Mouse (Mus musculus) cerebellum, postnatal 10 days (tissue): ENCODE data around the gene Srrm3.

ENCODE experiments used
- DNase-seq, 2 experiments: peaks; one replicate each; pipeline ENCODE4 v3.0.0; 2021; ENCODE audit warnings: mixed read lengths in 2 of 2

Srrm3 gene

DNA sequence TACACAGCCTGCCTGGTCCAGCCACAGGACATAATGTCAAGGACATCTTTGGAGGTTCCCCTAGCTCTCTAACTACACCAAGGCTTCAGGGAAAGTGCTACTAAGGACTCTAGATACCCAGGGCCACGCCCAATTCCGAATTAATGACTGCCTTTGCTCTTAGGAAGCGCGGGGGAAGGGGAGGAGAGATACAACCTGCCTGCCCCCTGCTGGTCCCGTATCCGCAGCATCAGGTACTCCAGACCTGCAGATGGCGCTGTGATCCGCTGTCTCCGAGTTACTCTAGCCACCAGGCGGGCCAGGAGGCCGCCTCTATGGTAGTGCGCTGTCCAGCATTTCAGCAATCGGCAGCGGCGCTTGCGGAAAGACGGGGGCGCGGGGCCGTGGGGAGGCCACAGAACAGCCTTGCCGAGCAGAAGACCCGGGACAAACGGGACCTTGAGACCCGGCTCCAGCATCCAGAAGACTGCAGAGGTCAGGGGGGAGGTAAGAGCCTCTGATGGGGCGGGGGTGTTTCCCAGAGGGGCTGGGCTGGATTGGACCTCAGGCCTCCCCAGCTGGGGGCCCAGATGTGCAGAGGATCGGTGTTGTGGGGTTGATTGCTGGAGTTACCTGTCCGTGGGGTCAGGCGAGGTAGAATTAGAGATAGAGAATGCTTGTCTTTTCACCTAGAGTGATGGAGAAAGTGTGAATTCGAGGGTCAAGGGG, at the start of gene Srrm3:
Gene Srrm3 (plus strand): TSS at position 336 of the 708 bp plus-strand sequence.
- peak; percentile 98 to 99 for DNase-seq

DNA sequence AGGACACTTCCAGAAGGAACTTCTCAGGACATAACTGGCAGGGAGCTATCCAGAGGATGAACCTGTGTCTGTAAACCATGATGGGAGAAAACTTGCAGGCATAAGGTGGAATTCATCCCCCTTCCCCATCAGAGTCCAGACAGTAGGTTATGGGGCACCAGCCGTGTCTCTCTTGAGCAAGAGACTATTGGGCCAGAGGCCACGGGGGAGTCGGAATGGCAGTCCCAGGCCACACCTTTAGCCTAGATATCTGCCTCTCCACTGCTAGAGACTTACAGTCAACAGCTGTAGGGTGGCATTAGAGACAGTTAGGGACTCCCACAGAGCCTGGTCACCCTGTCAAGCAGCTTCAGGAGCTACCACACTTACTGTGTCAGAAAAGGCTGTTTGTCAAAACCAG, 44.8 kb upstream of the Srrm3 start:
- DNase-seq = no peak

DNA sequence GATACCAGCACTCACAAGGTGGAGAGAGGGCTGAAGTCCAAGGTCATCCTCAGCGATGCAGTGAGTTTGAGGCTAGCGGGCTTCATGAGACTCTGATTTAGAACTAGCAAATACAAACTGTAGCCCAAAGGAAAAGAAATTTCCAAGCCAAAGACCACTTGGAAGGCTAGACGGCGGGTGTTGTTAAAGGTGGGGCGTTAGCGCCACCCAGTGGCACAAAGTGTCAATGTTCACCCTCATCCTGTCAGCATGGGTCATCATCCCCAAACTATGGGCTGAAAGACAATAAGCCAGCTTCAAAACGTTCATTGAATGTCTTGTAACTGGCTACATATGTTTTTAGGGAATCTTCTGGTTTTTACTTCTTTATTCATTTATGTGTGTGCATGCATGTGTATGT, 43.2 kb upstream of the Srrm3 start:
- peak; percentile 87 to 90 for DNase-seq

DNA sequence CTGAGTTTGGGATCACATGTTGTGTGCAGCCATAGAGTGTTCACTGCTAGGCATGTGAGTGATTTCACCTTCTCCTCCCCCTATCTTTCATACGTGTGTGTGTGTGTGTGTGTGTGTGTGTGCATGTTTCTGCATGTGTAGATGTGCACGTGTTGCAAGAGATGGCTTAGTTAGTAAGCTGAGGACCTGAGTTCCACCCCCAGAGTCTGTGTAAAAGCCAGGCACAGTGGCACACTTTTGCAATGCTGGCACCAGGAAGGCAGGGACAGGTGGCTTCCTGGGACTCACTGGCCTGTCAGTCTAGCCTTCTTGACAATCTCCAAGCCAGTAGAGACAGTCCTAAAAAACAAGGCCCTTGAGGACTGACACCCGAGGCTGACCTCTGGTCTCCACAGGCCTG, 41.7 kb upstream of the Srrm3 start:
- DNase-seq = no peak

DNA sequence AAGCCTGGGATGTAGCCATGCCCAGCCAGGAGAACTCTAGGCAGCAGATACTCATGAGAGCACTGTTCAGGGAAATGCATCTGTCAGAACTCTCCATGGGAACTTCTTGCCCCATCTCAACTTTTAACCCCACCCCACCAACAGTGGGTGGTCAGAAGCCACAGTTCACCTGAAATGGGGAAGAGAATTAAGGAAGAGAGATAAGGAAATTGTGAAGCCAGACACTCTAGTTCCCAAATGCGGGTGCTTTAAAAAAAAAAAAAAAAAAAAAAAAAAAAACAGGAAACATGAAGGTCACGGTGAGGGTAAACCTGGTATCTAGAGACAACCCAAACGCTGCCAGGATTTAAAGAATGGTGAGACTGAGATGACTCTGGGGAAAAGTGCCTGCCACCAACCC, 34.2 kb upstream of the Srrm3 start:
- DNase-seq = no peak

DNA sequence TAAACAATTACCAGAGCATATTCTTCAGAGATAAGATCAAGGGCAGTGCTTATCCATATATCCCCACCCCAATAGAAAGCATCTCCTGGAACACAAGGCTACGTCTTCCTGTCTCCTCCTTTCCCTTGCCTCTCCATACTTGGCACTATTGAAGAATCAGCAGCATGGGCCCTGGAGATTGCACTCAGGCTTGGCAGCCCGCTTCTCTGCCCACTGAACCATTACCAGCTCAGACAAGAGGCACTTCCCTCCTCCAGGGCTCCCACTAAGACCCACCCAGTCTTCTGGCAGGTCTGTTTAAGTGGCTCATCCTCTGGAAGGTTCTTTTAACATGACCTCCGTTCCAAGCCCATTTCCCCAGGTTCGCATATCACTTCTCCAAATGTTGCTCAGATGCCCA, 30.1 kb upstream of the Srrm3 start:
- DNase-seq = peak; percentile 54 to 56

DNA sequence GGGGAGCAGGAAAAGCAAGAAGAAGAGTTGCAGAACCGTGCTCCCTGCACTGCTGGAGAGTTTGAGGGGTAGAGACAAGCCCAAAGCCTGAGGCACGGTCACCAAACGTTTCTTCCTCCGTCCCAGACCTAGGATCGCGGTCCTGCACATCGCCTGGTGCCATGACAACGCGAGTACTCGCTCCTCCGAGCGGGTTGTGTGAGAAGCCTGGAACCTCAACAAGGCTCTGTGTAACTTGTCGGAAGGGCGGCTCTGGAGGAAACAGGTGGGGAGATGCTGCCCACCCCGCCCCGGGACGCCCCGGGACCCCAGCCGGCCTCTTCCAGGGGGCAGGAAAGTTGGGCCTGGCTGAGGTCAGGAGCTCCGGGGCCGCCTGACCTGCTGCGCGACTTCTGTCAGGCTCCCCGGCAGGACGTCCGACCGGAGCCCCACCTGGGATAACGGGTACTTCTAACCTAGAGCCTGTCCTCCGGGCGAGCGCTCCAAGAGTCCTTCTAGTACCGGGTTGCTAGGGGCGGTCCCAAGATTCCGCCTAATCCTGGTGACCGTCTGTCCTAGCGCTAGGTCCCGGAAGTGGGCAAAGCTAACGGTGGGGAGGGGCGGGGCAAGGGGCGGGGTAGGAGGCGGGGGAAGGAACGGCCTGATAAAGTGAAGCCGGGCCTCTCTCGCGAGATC, 28.8 kb upstream of the Srrm3 start, which contains the start of gene Styxl1:
Gene Styxl1 (minus strand): TSS at position 590 of the 675 bp plus-strand sequence.
- no peak for DNase-seq

DNA sequence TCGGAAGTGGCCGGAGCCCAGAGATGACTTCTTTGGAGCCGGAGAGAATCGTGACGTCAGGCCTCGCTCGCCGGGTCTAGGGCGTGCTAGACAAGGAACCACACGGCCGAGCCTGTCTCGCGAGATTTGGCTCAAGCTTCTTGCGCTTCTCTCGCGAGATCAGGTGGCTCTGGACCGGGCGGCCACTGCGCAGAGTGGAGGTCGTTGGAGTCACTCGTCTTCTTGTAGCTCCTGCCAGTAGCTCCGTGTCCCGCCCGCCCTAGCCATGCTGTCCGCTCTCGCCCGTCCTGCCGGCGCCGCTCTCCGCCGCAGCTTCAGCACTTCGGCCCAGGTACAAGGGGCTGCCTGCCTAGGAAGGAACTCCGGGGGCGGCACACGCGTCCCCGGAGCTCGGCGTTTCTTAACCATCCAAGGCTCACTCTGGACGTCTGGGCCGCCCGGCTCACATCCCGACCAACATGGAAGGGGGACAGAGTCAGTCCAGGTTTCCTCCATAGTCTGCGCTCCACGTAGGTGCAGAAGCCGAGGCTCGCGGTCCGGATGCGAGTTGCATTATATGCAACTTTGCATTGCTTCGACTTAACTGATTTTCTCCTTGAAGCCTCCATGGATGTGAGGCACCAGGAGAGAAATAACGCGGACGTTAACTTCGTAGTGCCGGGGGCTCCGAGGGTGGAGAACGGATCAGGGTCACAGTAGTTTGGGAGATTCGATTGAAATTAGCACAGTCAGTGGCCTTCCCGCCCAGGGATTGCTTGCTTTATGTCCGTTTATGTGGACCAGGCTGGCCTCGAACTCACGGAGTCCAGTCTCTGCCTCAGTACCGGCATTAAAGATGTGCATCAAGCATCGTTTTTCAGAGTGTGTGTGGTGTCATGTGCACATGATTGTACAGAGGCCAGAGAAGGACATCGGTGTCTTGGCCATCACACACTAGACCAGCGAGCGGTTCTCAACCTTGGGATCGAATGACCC, 27.9 kb upstream of the Srrm3 start, which contains the start of gene Mdh2:
Gene Mdh2 (plus strand): TSS at position 10 of the 975 bp plus-strand sequence.
- peak; percentile 100 for DNase-seq

DNA sequence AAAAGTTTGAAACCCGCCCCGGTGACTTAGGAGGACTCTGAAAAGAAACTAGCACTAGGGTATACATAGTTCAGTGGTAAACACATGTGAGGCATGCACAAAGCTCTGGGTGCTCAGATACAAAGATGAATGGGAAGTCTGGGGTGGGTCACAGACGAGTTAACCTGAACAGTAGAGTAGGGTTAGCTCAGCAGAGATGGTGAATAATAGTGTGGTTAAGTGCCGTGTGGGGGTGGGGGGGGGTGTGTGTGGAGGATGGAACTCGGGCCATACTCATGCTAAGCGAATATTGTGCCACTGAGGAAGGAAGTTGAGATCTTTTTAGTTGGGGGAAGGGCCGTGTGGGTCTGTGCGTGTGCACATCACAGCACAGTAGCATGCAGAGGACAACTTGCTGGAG, 26.4 kb upstream of the Srrm3 start:
- no peak for DNase-seq

DNA sequence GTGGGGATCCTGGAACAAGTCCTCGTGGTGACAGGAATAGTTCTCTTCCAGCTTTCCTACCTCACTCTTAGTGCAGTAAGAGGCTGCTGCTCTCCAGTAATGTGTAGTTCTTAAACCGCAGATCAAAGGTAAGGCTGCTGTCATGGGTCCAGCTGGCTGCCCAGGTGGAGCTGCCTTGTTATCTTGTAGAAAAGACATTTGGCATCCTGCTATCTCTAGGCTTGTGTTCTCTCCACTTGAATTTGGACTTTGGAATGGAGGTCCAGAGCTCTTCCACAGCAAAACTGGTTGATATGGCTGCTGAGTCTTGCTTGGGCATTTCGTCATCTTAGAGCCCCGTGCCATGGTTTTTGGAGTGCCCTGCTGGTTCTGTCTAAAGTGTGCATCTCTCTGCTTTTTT, 23.8 kb upstream of the Srrm3 start:
- DNase-seq = no peak

DNA sequence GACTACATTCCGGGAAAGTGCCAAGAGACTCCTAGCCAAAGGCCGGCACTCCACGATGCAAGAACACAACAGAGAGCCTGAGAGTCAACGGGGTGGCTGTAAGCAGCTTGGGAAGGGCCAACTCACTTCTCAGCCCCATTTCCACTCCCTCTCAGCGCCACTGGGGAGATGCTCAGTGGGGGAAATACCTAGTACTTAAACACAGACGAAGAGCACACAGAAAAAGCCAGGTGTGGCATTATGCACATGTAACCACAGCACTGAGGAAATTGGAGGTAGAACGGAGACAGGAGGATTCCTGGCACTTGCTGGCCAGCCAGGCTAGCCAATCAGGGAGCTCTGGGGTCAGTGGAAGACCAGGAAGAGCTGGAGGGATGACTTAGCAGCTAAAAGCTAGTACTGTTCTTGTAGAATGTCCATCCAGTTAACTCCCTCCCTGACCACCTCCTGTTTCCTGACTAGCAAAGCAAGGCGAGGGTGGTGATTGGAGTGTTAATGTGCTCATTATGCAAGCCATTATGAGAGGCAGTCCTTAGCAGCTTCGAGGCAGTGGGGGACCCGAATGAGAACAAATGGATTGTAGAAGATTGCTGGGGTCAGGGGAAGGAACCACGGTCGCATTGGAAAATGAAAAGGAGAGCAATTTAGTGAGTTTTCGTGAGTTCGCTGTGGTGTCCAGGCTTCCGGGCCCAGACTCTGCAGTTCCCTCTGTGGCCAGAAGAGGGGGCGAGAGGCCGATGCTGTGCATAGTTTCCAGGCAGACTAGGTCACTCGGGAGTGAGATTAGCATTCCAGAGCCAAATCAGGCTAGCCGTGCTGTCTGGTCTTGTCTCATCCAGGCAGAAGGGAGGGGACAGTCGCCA, 12.5 kb upstream of the Srrm3 start:
- peak; percentile 96 to 98 for DNase-seq

DNA sequence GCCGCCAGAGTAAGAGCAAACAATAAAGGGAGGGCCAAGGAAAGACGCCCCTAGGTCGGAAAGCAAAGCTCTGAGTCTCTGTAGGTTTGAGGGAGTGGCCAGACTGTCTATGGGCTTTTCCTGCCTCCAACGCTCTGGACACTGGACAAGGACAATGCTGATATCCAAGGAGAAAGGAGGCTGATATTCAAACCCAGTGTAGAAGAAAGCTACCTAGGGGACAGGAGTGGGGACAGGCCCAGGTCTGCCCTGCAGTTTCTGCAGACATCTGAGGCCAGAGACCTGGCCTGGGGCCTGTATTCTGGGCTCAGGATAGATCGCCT, 11.9 kb upstream of the Srrm3 start:
- DNase-seq = no peak

DNA sequence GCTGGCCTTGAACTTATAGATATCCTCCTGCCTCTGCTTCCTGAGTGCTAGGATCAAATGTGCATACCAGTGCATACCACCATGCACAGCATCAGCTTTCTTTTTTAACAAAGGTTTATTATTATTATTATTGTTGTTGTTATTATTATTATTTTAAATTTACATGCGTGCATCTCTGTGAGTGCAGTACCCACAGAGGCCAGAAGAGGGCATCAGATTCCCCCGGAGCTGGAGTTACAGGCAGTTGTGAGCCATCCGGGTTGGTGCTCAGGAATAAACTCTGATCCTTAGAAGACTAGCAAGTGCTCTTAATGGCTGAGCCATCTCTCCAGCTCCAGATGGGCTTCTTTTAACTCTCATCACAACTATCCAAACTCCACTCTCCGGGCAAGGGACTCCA, 6.9 kb upstream of the Srrm3 start:
- peak; percentile 68 to 78 for DNase-seq

DNA sequence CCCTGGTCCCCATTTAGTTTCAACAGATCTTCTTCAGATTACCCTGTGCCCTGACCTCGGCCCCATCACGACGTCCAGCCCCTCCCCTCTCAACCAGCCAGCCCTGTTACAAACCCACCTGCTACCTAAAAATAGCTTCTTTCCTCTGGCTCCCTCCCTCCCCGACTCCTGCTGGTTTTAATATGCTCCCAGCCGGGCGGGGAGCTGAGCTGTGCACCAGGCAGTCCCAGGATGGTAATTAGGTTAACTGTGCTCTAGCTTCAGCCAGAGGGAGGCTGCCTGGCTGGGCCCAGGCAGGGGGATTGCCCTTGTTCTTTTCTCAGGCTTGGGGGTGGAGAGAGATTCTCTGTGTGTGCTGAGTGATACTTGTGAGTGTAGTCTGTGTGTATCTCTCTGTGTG, 5.8 kb upstream of the Srrm3 start:
- peak in 1 of 2 experiments; percentile 41 for DNase-seq

DNA sequence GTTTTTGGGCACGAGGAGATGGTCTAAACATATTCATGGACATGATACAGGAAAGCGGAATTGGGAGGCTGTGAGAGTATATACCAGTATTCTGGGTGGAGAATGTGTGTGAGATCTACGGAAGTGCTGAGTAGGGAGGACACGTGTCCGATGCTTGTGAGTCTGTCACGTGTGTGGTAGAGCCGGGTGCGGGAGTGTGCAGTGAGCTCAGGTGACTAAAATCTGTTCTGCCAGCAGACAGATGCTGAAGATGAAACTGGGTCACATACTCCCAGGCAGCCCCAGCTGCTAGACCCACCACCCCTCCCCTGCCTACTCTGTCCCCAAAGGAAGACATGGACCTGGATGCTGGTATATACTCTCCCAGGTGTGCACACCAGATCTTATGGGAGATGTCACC, 4.0 kb upstream of the Srrm3 start:
- no peak for DNase-seq

DNA sequence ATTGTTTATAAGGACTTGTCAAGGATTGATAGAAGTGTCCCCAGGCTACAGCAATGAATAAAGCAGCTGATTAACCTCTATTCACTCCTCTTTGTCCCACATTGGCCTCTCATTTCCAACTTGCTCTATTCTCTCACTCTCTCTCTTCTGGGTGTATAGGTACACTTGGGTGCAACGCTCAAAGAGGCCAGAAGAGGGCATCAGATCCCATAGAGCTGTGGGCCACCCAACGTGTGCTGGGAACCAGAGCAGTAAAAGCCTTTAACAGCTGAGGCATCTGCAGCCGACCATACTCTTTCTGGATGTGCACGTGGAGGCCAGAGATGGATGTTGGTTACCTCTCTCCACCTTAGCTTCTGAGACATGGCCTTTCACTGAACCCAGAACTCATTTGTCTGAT, 3.6 kb upstream of the Srrm3 start:
- peak; percentile 42 to 51 for DNase-seq

DNA sequence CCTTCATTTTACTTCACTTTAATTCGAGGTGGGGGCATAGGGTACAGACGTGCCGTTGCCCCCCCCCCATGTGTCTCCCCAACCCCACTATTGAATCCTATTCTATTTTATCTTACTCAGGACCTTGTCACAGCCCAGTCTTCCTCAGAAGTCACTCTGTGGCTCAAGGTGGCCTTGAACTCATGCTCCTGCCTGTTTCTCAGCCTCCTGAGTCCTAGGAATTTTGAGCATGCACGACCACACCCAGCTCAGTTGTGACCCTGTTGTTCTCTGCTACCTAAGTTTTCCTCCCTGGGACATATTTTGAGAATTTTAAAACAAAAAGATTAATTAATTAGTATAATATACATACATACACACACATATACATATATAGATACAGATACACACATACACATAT, 3.0 kb upstream of the Srrm3 start:
- no peak for DNase-seq

DNA sequence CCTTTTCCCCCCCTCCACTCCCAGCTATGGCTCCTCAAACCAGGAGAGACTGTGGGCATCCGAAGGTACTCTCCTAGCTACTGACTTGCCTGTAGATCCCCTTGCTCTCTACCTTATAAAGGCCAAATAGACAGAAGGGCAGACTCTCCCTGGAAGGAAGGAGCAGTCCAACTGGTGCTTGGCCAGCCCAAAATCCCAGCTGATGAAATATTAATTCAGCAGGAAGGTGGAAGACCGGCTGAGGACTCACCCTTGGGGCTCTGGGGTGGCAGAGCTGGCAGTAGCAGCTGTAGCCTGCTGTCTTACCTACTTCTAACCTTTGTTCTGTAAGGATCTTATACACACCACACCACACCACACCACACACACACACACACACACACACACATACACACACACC, 2.0 kb upstream of the Srrm3 start:
- DNase-seq = peak; percentile 54 to 65

DNA sequence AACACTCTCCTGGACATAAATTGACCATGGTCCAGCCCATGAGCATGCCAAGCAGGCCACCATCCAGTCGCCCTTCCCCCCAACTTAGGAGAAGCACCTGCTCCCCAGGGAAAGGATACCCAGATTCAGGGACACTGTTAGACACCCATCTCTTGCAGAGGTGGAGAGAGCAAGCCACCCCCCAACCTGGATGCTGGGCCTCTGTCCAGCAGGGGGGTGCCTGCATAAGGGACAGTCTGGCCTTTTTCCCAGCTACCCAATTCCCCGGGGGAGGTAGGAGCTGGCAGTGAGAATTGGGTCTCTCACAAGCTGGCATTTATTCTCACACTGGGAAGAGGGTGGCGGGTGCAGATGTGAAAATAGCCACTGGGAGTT, 560 bp downstream of the Srrm3 start:
- DNase-seq = peak; percentile 69 to 70

DNA sequence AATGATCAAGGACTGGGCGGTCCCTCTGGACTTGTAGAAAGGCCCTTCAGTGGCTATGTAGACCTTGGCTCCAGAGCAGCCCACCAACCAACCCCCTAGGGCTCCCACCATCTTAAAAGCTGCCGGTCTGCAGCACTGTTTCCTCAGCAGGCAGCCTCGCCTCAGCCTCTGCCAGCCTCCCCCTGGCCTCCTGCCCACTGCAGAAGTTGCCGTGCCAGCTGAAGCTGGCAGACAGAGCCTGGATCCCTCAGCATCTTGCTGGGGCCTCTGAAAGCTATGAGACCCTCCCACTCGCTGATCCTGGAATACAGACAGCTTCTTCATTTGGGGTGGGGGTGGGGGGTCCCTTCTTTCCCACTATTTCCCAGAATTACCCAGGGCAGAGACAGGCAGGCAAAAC, 6.3 kb downstream of the Srrm3 start:
- DNase-seq = peak; percentile 95 to 96

DNA sequence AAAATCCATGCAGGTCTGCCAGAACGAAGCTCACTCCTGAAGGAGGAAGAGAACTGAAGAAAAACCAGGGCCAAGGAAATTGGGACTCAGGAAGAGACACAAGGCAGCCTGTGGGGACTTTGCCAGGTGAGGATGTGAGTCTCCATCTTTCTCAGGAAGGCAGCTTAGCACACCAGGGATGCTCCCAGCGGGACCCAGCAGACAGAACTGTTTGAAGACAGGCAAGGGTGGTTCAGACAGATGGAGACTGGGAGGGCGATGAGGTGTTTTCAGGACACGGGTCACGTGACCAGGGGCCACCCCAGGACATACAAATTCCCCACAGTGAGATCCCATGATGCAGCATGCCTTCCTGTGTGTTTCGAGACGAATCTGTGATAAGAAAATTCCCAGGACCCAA, 11.8 kb downstream of the Srrm3 start:
- DNase-seq = peak; percentile 85 to 86

DNA sequence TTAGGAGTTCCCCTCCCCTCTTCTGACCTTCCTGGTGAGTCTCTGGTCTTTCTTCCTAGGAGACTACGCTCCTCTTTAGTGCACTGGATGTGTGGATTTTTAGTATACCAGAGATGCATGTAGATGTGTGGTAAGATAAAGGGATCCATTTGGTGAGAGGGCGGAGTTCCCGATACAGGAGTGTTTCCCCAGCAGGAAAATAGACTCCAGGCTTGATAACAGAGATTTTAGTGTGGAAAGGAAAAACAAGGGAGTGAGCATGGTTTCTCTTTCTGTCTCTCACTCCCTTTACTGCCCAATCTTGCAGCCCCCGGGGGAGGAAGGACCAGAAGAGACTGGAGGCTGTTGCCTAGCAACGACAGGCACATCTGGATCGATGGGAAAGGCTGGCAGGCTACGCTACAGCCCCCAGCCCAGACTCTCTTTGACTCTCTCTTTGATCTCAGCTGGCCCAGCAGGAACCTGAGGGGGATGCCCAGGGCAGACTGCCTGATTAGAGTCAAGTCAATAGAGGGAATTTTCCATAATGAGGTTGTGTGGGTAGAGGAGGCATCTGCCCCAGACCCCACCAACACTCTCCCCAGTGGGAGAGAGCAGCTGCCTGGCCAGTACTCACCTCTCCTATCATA, 15.7 kb downstream of the Srrm3 start:
- DNase-seq = peak in 1 of 2 experiments; percentile 38
